Mouse (Mus musculus): ENCODE measurements around the gene Tbc1d13. TPM values are rescaled to one million over a fixed set of nuclear protein-coding genes. Genes with fewer than 3 reads are reported as not detected.
"Not testable (repeated sequence)": the region's sequence is repeated elsewhere in the genome, so short reads cannot be mapped to it uniquely, and the experiment has no call there.

Tbc1d13 gene
- polyA plus RNA-seq, 1 experiment from 2014 or later: 16.8 TPM

- not testable (repeated sequence) for ATAC-seq (ENCODE audit: insufficient number of reproducible peaks, low FRiP score, low TSS enrichment, low read depth); H3K9ac ChIP-seq (ENCODE audit: low read length); H3K27me3 ChIP-seq (ENCODE audit: control insufficient read depth, insufficient read depth, low read length); H3K27ac ChIP-seq (replicated peaks; ENCODE audit: low read depth, low read length); H3K36me3 ChIP-seq (ENCODE audit: control insufficient read depth, insufficient read depth, low read length); H3K9me3 ChIP-seq (ENCODE audit: control insufficient read depth, low read length); H3K4me1 ChIP-seq (ENCODE audit: control insufficient read depth, insufficient read depth, low read length); DNase-seq (ENCODE audit: low spot score); H3K4me3 ChIP-seq (ENCODE audit: low read depth, low read length); H3K4me2 ChIP-seq (ENCODE audit: low read depth, severe bottlenecking)
- WGBS: 84% methylated on average over 8 of the region's 10 CpGs
Observed at GRCm38 (mm10) chr2:30159871-30160270, 26.3 kb downstream of the Tbc1d13 start.

- ATAC-seq (ENCODE audit: insufficient number of reproducible peaks, low FRiP score, low TSS enrichment, low read depth) (no peak), DNase-seq (ENCODE audit: low spot score) (peak; percentile 64)
- Histone ChIP-seq H3K9me3 (ENCODE audit: control insufficient read depth, low read length) (peaks cover 3% of the 10 kb centered on the region; the same call in 1 of the 2 replicates), H3K4me2 (ENCODE audit: low read depth, severe bottlenecking) (no peak overlapping the region), H3K4me3 (ENCODE audit: low read depth, low read length) (no peak overlapping the region), H3K27me3 (ENCODE audit: control insufficient read depth, insufficient read depth, low read length) (no peaks in the 10 kb centered on the region), H3K36me3 (ENCODE audit: control insufficient read depth, insufficient read depth, low read length) (no peaks in the 10 kb centered on the region), H3K27ac (replicated peaks; ENCODE audit: low read depth, low read length) (no peak overlapping the region), H3K4me1 (ENCODE audit: control insufficient read depth, insufficient read depth, low read length) (no peaks in the 10 kb centered on the region), H3K9ac (ENCODE audit: low read length) (no peak overlapping the region)
Observed at GRCm38 (mm10) chr2:30161809-30162208, 28.3 kb downstream of the Tbc1d13 start.

- Histone ChIP-seq H3K9me3 (ENCODE audit: control insufficient read depth, low read length) (peaks cover 5% of the 10 kb centered on the region; the same call in 1 of the 2 replicates), H3K4me1 (ENCODE audit: control insufficient read depth, insufficient read depth, low read length) (no peaks in the 10 kb centered on the region), H3K27ac (replicated peaks; ENCODE audit: low read depth, low read length) (no peak overlapping the region), H3K4me3 (ENCODE audit: low read depth, low read length) (no peak overlapping the region), H3K9ac (ENCODE audit: low read length) (no peak overlapping the region), H3K36me3 (ENCODE audit: control insufficient read depth, insufficient read depth, low read length) (no peaks in the 10 kb centered on the region), H3K4me2 (ENCODE audit: low read depth, severe bottlenecking) (no peak overlapping the region), H3K27me3 (ENCODE audit: control insufficient read depth, insufficient read depth, low read length) (no peaks in the 10 kb centered on the region)
- 50% methylated on average over 9 of the region's 9 CpGs for WGBS
- ATAC-seq (ENCODE audit: insufficient number of reproducible peaks, low FRiP score, low TSS enrichment, low read depth) (no peak), DNase-seq (ENCODE audit: low spot score) (no peak)
Observed at GRCm38 (mm10) chr2:30164340-30164932, 30.9 kb downstream of the Tbc1d13 start.

- DNase-seq (ENCODE audit: low spot score) (no peak), ATAC-seq (ENCODE audit: insufficient number of reproducible peaks, low FRiP score, low TSS enrichment, low read depth) (no peak)
- no peak overlapping the region for H3K4me2 ChIP-seq (ENCODE audit: low read depth, severe bottlenecking)
- H3K36me3 ChIP-seq (ENCODE audit: control insufficient read depth, insufficient read depth, low read length): no peaks in the 10 kb centered on the region
- 55% methylated on average over 4 of the region's 4 CpGs for WGBS
- H3K4me1 ChIP-seq (ENCODE audit: control insufficient read depth, insufficient read depth, low read length): no peaks in the 10 kb centered on the region
- no peak overlapping the region for H3K27ac ChIP-seq (replicated peaks; ENCODE audit: low read depth, low read length)
- no peak overlapping the region for H3K9ac ChIP-seq (ENCODE audit: low read length)
- H3K9me3 ChIP-seq (ENCODE audit: control insufficient read depth, low read length): peaks cover 5% of the 10 kb centered on the region; the same call in 1 of the 2 replicates
- no peaks in the 10 kb centered on the region for H3K27me3 ChIP-seq (ENCODE audit: control insufficient read depth, insufficient read depth, low read length)
- H3K4me3 ChIP-seq (ENCODE audit: low read depth, low read length): no peak overlapping the region
Observed at GRCm38 (mm10) chr2:30166677-30167076, 33.1 kb downstream of the Tbc1d13 start.

GRCm38 (mm10) chr2:30171371-30171996 lies 37.9 kb downstream of the Tbc1d13 start, which contains the start of gene Endog:
Gene Endog (plus strand): TSS chr2:30171493.
- Histone ChIP-seq H3K27me3 (ENCODE audit: control insufficient read depth, insufficient read depth, low read length) (no peaks in the 10 kb centered on the region), H3K4me2 (ENCODE audit: low read depth, severe bottlenecking) (peak within 1 kb of the TSS; percentile 96), H3K36me3 (ENCODE audit: control insufficient read depth, insufficient read depth, low read length) (peaks cover 23% of the 10 kb centered on the region), H3K4me3 (ENCODE audit: low read depth, low read length) (peak within 1 kb of the TSS; percentile 73), H3K4me1 (ENCODE audit: control insufficient read depth, insufficient read depth, low read length) (peaks cover 3% of the 10 kb centered on the region; the same call in 1 of the 2 replicates), H3K27ac (replicated peaks; ENCODE audit: low read depth, low read length) (peak within 1 kb of the TSS; percentile 62), H3K9ac (ENCODE audit: low read length) (peak within 1 kb of the TSS; percentile 76), H3K9me3 (ENCODE audit: control insufficient read depth, low read length) (peaks cover 5% of the 10 kb centered on the region; the same call in 1 of the 2 replicates)
- ATAC-seq (ENCODE audit: insufficient number of reproducible peaks, low FRiP score, low TSS enrichment, low read depth) (peak; percentile 87), DNase-seq (ENCODE audit: low spot score) (peak; percentile 83)
- WGBS: under 1% methylated on average over 75 of the region's 75 CpGs

- Histone ChIP-seq H3K36me3 (ENCODE audit: control insufficient read depth, insufficient read depth, low read length) (peaks cover 24% of the 10 kb centered on the region), H3K27ac (replicated peaks; ENCODE audit: low read depth, low read length) (no peak overlapping the region), H3K9ac (ENCODE audit: low read length) (peak overlapping the region; percentile 76), H3K4me2 (ENCODE audit: low read depth, severe bottlenecking) (peak overlapping the region; percentile 96), H3K4me3 (ENCODE audit: low read depth, low read length) (peak overlapping the region; percentile 73), H3K4me1 (ENCODE audit: control insufficient read depth, insufficient read depth, low read length) (peaks cover 3% of the 10 kb centered on the region), H3K9me3 (ENCODE audit: control insufficient read depth, low read length) (no peaks in the 10 kb centered on the region), H3K27me3 (ENCODE audit: control insufficient read depth, insufficient read depth, low read length) (no peaks in the 10 kb centered on the region)
- DNase-seq (ENCODE audit: low spot score) (no peak), ATAC-seq (ENCODE audit: insufficient number of reproducible peaks, low FRiP score, low TSS enrichment, low read depth) (0 out of 2 replicates have a peak, but pooled peaks have one; percentile 10)
- WGBS: under 1% methylated on average over 19 of the region's 19 CpGs
Observed at GRCm38 (mm10) chr2:30171997-30172382, 38.4 kb downstream of the Tbc1d13 start.

- peaks cover 9% of the 10 kb centered on the region for H3K4me1 ChIP-seq (ENCODE audit: control insufficient read depth, insufficient read depth, low read length)
- H3K36me3 ChIP-seq (ENCODE audit: control insufficient read depth, insufficient read depth, low read length): peaks cover 24% of the 10 kb centered on the region
- WGBS: 95% methylated on average over 20 of the region's 20 CpGs
- no peaks in the 10 kb centered on the region for H3K9me3 ChIP-seq (ENCODE audit: control insufficient read depth, low read length)
- H3K4me2 ChIP-seq (ENCODE audit: low read depth, severe bottlenecking): no peak overlapping the region
- H3K27ac ChIP-seq (replicated peaks; ENCODE audit: low read depth, low read length): no peak overlapping the region
- H3K9ac ChIP-seq (ENCODE audit: low read length): no peak overlapping the region
- ATAC-seq (ENCODE audit: insufficient number of reproducible peaks, low FRiP score, low TSS enrichment, low read depth) (no peak), DNase-seq (ENCODE audit: low spot score) (no peak)
- H3K27me3 ChIP-seq (ENCODE audit: control insufficient read depth, insufficient read depth, low read length): no peaks in the 10 kb centered on the region
- no peak overlapping the region for H3K4me3 ChIP-seq (ENCODE audit: low read depth, low read length)
Observed at GRCm38 (mm10) chr2:30173541-30174240, 40.1 kb downstream of the Tbc1d13 start.

- ATAC-seq (ENCODE audit: insufficient number of reproducible peaks, low FRiP score, low TSS enrichment, low read depth): no peak
- no peak overlapping the region for H3K9ac ChIP-seq (ENCODE audit: low read length)
- no peaks in the 10 kb centered on the region for H3K27me3 ChIP-seq (ENCODE audit: control insufficient read depth, insufficient read depth, low read length)
- H3K4me3 ChIP-seq (ENCODE audit: low read depth, low read length): no peak overlapping the region
- H3K9me3 ChIP-seq (ENCODE audit: control insufficient read depth, low read length): no peaks in the 10 kb centered on the region
- H3K4me1 ChIP-seq (ENCODE audit: control insufficient read depth, insufficient read depth, low read length): peaks cover 9% of the 10 kb centered on the region
- peaks cover 24% of the 10 kb centered on the region for H3K36me3 ChIP-seq (ENCODE audit: control insufficient read depth, insufficient read depth, low read length)
- 92% methylated on average over 8 of the region's 8 CpGs for WGBS
- no peak overlapping the region for H3K4me2 ChIP-seq (ENCODE audit: low read depth, severe bottlenecking)
- no peak for DNase-seq (ENCODE audit: low spot score)
- H3K27ac ChIP-seq (replicated peaks; ENCODE audit: low read depth, low read length): no peak overlapping the region
Observed at GRCm38 (mm10) chr2:30175897-30176296, 42.4 kb downstream of the Tbc1d13 start.

Measured in limb, embryonic 11.5 days (tissue).